ENCODE assay signal across 26 mouse cellular contexts in genomic region chr11:12444215-12444614, GRCm38 (mm10). TPM values are rescaled to one million over a fixed set of nuclear protein-coding genes. Genes with fewer than 3 reads are reported as not detected.
DNase-seq lines count a peak whose midpoint lies in the region; ATAC-seq and TF ChIP-seq lines count a peak whose summit lies in the region.
"Had no signal": no experiment of that assay in that cellular context is flagged by ENCODE, and none has a peak within 500 bp of the region (broad histone marks: within the 10 kb centered on the region; RNA-seq: fewer than 3 reads in every experiment).

No protein-coding gene starts in this region.

- H3K79me2 ChIP-seq in CH12.LX (replicated peaks; ENCODE audit: control insufficient read depth, extremely low read depth, insufficient read depth, poor library complexity, severe bottlenecking), result no peaks in the 10 kb centered on the region

- 74% methylated on average over 2 of the region's 2 CpGs for WGBS in heart, embryonic 11.5 days (ENCODE audit: insufficient replicate concordance)
- WGBS in lung, postnatal 0 days, result 50% methylated on average over 2 of the region's 2 CpGs
- WGBS in neural tube, embryonic 15.5 days, result 74% methylated on average over 2 of the region's 2 CpGs

- no peak for ATAC-seq in heart, embryonic 11.5 days (replicated peaks; ENCODE audit: insufficient number of reproducible peaks, low FRiP score, low TSS enrichment)
- peak; percentile 59; the same call in 1 of the 2 replicates for ATAC-seq in lung, postnatal 0 days
- no peak for ATAC-seq in neural tube, embryonic 15.5 days (ENCODE audit: low FRiP score)
- ATAC-seq: activated CD4-positive, CD25-positive, alpha-beta regulatory T cell, adult 4 months; CD4-positive, CD25-positive, alpha-beta regulatory T cell, adult 4 months; forebrain, embryonic 14.5 days; forebrain, postnatal 0 days; hindbrain, embryonic 16.5 days; intestine, embryonic 15.5 days had no signal

- no peak overlapping the region for H3K9ac ChIP-seq in heart, embryonic 11.5 days (ENCODE audit: low read depth, low read length)
- H3K9ac ChIP-seq in lung, postnatal 0 days (replicated peaks; ENCODE audit: low read depth), result no peak overlapping the region
- no peak overlapping the region for H3K9ac ChIP-seq in CH12.LX (ENCODE audit: insufficient read depth, low read depth)
- H3K9ac ChIP-seq in neural tube, embryonic 15.5 days (replicated peaks), result no peak overlapping the region
- H3K9ac ChIP-seq: embryonic facial prominence, embryonic 12.5 days; embryonic facial prominence, embryonic 15.5 days; forebrain, postnatal 0 days; heart, embryonic 13.5 days; hindbrain, embryonic 13.5 days; intestine, embryonic 15.5 days had no signal

- no peak for TF ChIP-seq EP300 in lung, postnatal 0 days (IDR thresholded peaks at IDR 0.05)
- TF ChIP-seq EP300 in CH12.LX (IDR thresholded peaks at IDR 0.05; ENCODE audit: low read length), result peak; percentile 77

- TF ChIP-seq POLR2A in CH12.LX (IDR thresholded peaks at IDR 0.05; ENCODE audit: low read depth, low read length), result no peak

- no peak overlapping the region for H3K4me3 ChIP-seq in heart, embryonic 11.5 days (ENCODE audit: low read depth, low read length)
- no peak overlapping the region for H3K4me3 ChIP-seq in lung, postnatal 0 days (ENCODE audit: low read depth, low read length)
- no peak overlapping the region for H3K4me3 ChIP-seq in CH12.LX (replicated peaks in 1 of 3; ENCODE audit: low read depth in 2 of 3, low read length in 2 of 3, poor library complexity in 1 of 3)
- no peak overlapping the region for H3K4me3 ChIP-seq in neural tube, embryonic 15.5 days (replicated peaks)
- H3K4me3 ChIP-seq: embryonic facial prominence, embryonic 12.5 days; embryonic facial prominence, embryonic 15.5 days; gastrocnemius, adult 2 months; heart, embryonic 13.5 days; hindbrain, embryonic 10.5 days; hindbrain, embryonic 13.5 days; intestine, embryonic 15.5 days had no signal

- TF ChIP-seq RAD21 in CH12.LX (IDR thresholded peaks at IDR 0.05; ENCODE audit: low read depth, low read length), result no peak

- no peak for TF ChIP-seq CTCF in lung, postnatal 0 days (IDR thresholded peaks at IDR 0.05)
- TF ChIP-seq CTCF in CH12.LX (conservative IDR thresholded peaks at IDR 0.05 in 1 of 2, IDR thresholded peaks at IDR 0.05 in 1 of 2; ENCODE audit: low read depth in 2 of 2, low read length in 2 of 2), result no peak

- H3K9me3 ChIP-seq in heart, embryonic 11.5 days (replicated peaks; ENCODE audit: control insufficient read depth, low read length), result no peaks in the 10 kb centered on the region
- no peaks in the 10 kb centered on the region for H3K9me3 ChIP-seq in lung, postnatal 0 days (ENCODE audit: low read length)
- H3K9me3 ChIP-seq in CH12.LX (replicated peaks; ENCODE audit: low read length), result no peaks in the 10 kb centered on the region
- H3K9me3 ChIP-seq in neural tube, embryonic 15.5 days (replicated peaks), result no peaks in the 10 kb centered on the region
- H3K9me3 ChIP-seq: embryonic facial prominence, embryonic 12.5 days; embryonic facial prominence, embryonic 15.5 days; heart, embryonic 13.5 days; hindbrain, embryonic 10.5 days; hindbrain, embryonic 13.5 days; intestine, embryonic 15.5 days had no signal

- H3K27me3 ChIP-seq in heart, embryonic 11.5 days (ENCODE audit: control insufficient read depth, insufficient read depth, low read length), result no peaks in the 10 kb centered on the region
- no peaks in the 10 kb centered on the region for H3K27me3 ChIP-seq in lung, postnatal 0 days (replicated peaks; ENCODE audit: insufficient read depth, low read length)
- no peaks in the 10 kb centered on the region for H3K27me3 ChIP-seq in CH12.LX (replicated peaks)
- H3K27me3 ChIP-seq in neural tube, embryonic 15.5 days (replicated peaks), result no peaks in the 10 kb centered on the region
- H3K27me3 ChIP-seq: embryonic facial prominence, embryonic 12.5 days; embryonic facial prominence, embryonic 15.5 days; heart, embryonic 13.5 days; hindbrain, embryonic 13.5 days; intestine, embryonic 15.5 days had no signal

- H3K27ac ChIP-seq in heart, embryonic 11.5 days (ENCODE audit: low read depth, low read length), result no peak overlapping the region
- H3K27ac ChIP-seq in lung, postnatal 0 days (ENCODE audit: low read length), result no peak overlapping the region
- no peak overlapping the region for H3K27ac ChIP-seq in CH12.LX (ENCODE audit: insufficient read depth, low read depth)
- no peak overlapping the region for H3K27ac ChIP-seq in neural tube, embryonic 15.5 days (replicated peaks)
- H3K27ac ChIP-seq: embryonic facial prominence, embryonic 12.5 days; embryonic facial prominence, embryonic 15.5 days; gastrocnemius, adult 2 months; heart, embryonic 13.5 days; hindbrain, embryonic 10.5 days; hindbrain, embryonic 13.5 days; intestine, embryonic 15.5 days had no signal

- in situ Hi-C loops in CH12.LX (cut with MboI; ENCODE audit: low pct_ligation_motif_present, low pct_unique_long_range_greater_than_20kb, low sequenced_read_pairs), result no loop called here

- H3K4me1 ChIP-seq in heart, embryonic 11.5 days (ENCODE audit: control insufficient read depth, insufficient read depth, low read length), result no peaks in the 10 kb centered on the region
- H3K4me1 ChIP-seq in lung, postnatal 0 days (ENCODE audit: insufficient read depth, low read depth, low read length), result no peaks in the 10 kb centered on the region
- H3K4me1 ChIP-seq in CH12.LX (ENCODE audit: control insufficient read depth in 1 of 2, insufficient read depth in 2 of 2), result peaks cover 2 to 20% of the 10 kb centered on the region in 2 experiments; a peak in 2 of 4 replicates
- H3K4me1 ChIP-seq in neural tube, embryonic 15.5 days, result no peaks in the 10 kb centered on the region
- H3K4me1 ChIP-seq: embryonic facial prominence, embryonic 12.5 days; embryonic facial prominence, embryonic 15.5 days; hindbrain, embryonic 13.5 days; intestine, embryonic 15.5 days had no signal

- DNase-seq in heart, adult 11 months, result peak; percentile 52
- no peak for DNase-seq in lung, postnatal 0 days (ENCODE audit: low spot score)
- DNase-seq in lung, postnatal 25 days (ENCODE audit: low spot score), result no peak
- peak; percentile 92 for DNase-seq in CH12.LX (ENCODE audit: extremely low read depth)
- DNase-seq: adrenal gland, adult 8-10 months; adrenal gland, postnatal 25 days; cerebellum, adult 11-12 months; cerebellum, adult 9-10 months; cerebellum, postnatal 14 days; forebrain, postnatal 0 days; gastrocnemius, adult 2 months; gastrocnemius, postnatal 14 days; heart, adult 18-20 months had no signal

- H3K36me3 ChIP-seq in heart, embryonic 11.5 days (ENCODE audit: control insufficient read depth, insufficient read depth, low read length), result no peaks in the 10 kb centered on the region
- H3K36me3 ChIP-seq in lung, postnatal 0 days (ENCODE audit: insufficient read depth, low read length), result no peaks in the 10 kb centered on the region
- no peaks in the 10 kb centered on the region for H3K36me3 ChIP-seq in CH12.LX (replicated peaks in 1 of 2; ENCODE audit: control insufficient read depth in 1 of 2, insufficient read depth in 1 of 2, low read length in 1 of 2)
- no peaks in the 10 kb centered on the region for H3K36me3 ChIP-seq in neural tube, embryonic 15.5 days
- H3K36me3 ChIP-seq: embryonic facial prominence, embryonic 12.5 days; embryonic facial prominence, embryonic 15.5 days; heart, embryonic 13.5 days; hindbrain, embryonic 10.5 days; hindbrain, embryonic 13.5 days; intestine, embryonic 15.5 days had no signal

- dilution Hi-C loops in CH12.LX (cut with MboI; ENCODE audit: extremely low pct_ligation_motif_present, extremely low pct_unique_long_range_greater_than_20kb, low sequenced_read_pairs), result no loop called here

- no peak overlapping the region for H3K4me2 ChIP-seq in heart, embryonic 11.5 days
- no peak overlapping the region for H3K4me2 ChIP-seq in lung, postnatal 0 days (replicated peaks; ENCODE audit: low read depth, low read length)
- H3K4me2 ChIP-seq in CH12.LX (ENCODE audit: insufficient read depth, low read depth, poor library complexity, severe bottlenecking), result no peak overlapping the region
- no peak overlapping the region for H3K4me2 ChIP-seq in neural tube, embryonic 15.5 days
- H3K4me2 ChIP-seq: embryonic facial prominence, embryonic 12.5 days; embryonic facial prominence, embryonic 15.5 days; heart, embryonic 13.5 days; hindbrain, embryonic 13.5 days; intestine, embryonic 15.5 days had no signal

TF ChIP-seq in CH12.LX, 34 proteins besides CTCF, POLR2A, EP300 and RAD21:
- TF ChIP-seq ETS1 (conservative IDR thresholded peaks at IDR 0.05; ENCODE audit: low read depth, low read length), result peak; percentile 37; the same call in 1 of the 2 replicates
- TF ChIP-seq MXI1 (IDR thresholded peaks at IDR 0.05; ENCODE audit: low read depth, low read length), result peak; percentile 69; the same call in 1 of the 2 replicates
- TF ChIP-seq ELF1 (IDR thresholded peaks at IDR 0.05; ENCODE audit: low read depth, low read length), result peak; percentile 47; the same call in 1 of the 2 replicates
- TF ChIP-seq PAX5 (IDR thresholded peaks at IDR 0.05; ENCODE audit: low read length), result no peak
- TF ChIP-seq USF1 (IDR thresholded peaks at IDR 0.05; ENCODE audit: low read depth, low read length), result no peak
- peak; percentile 87 for TF ChIP-seq BHLHE40 (IDR thresholded peaks at IDR 0.05; ENCODE audit: low read depth, low read length)
- peak; percentile 77 for TF ChIP-seq IRF4 (IDR thresholded peaks at IDR 0.05; ENCODE audit: low read depth, low read length)
- peak; percentile 32; the same call in 1 of the 2 replicates for TF ChIP-seq CHD2 (IDR thresholded peaks at IDR 0.05; ENCODE audit: low read length)
- peak; percentile 47; the same call in 1 of the 2 replicates for TF ChIP-seq MAZ (IDR thresholded peaks at IDR 0.05; ENCODE audit: low read depth, low read length)
- TF ChIP-seq MYC (IDR thresholded peaks at IDR 0.05; ENCODE audit: low read depth, low read length), result peak; percentile 96
- no peak for TF ChIP-seq USF2 (conservative IDR thresholded peaks at IDR 0.05; ENCODE audit: low read depth, low read length)
- TF ChIP-seq TCF12 (IDR thresholded peaks at IDR 0.05; ENCODE audit: low read depth, low read length), result peak; percentile 46; the same call in 1 of the 2 replicates
- TF ChIP-seq MAX (IDR thresholded peaks at IDR 0.05; ENCODE audit: low read length), result peak; percentile 95
- peak; percentile 10; the same call in 1 of the 2 replicates for TF ChIP-seq HCFC1 (IDR thresholded peaks at IDR 0.05; ENCODE audit: low read depth, low read length)
- TF ChIP-seq NELFE (IDR thresholded peaks at IDR 0.05; ENCODE audit: low read depth, low read length), result peak; percentile 42; the same call in 1 of the 2 replicates
TF ChIP-seq in CH12.LX: peak in this region for 12.

RNA-seq across cellular contexts. Expression of gene Cobl, which starts 20.5 kb away (rescaled TPM):
- 31.4 and 36.0 TPM in 2 replicates for polyA plus RNA-seq in heart, embryonic 11.5 days (2014; fragmentation: Nextera tagmentation; extraction: Ambion mirVana)
- 9.7 and 12.0 TPM in 2 replicates for polyA plus RNA-seq in lung, postnatal 0 days (2015; fragmentation: Nextera tagmentation; extraction: Ambion mirVana)
- total RNA-seq in CH12.LX (2012; rRNA removed), result 0.13 TPM in 1 of 2 replicates, not detected in the other
- total RNA-seq in CH12.LX (2014; rRNA removed), result not detected in 2 replicates
- 0.06 and 0.26 TPM in 2 replicates for polyA plus RNA-seq in CH12.LX (2012; ENCODE audit: insufficient read length, low read depth)
- 13.9 and 15.6 TPM in 2 replicates for polyA plus RNA-seq in neural tube, embryonic 15.5 days (2015; fragmentation: Nextera tagmentation; extraction: Ambion mirVana)
- total RNA-seq: common myeloid progenitor, adult 5-6 weeks had no signal
- polyA plus RNA-seq: activated CD4-positive, CD25-positive, alpha-beta regulatory T cell, adult 4 months had no signal

Comparison
In these comparisons a context has a peak if more than half of its experiments do, and no peak if none do; other contexts are left out.
1. DNase-seq: peak in heart, adult 11 months (single experiment) and CH12.LX (single experiment); none in lung, postnatal 0 days (single experiment) and lung, postnatal 25 days (single experiment).